Mouse (Mus musculus): ENCODE measurements around the gene Cyp26b1.

Gene Cyp26b1

DNA sequence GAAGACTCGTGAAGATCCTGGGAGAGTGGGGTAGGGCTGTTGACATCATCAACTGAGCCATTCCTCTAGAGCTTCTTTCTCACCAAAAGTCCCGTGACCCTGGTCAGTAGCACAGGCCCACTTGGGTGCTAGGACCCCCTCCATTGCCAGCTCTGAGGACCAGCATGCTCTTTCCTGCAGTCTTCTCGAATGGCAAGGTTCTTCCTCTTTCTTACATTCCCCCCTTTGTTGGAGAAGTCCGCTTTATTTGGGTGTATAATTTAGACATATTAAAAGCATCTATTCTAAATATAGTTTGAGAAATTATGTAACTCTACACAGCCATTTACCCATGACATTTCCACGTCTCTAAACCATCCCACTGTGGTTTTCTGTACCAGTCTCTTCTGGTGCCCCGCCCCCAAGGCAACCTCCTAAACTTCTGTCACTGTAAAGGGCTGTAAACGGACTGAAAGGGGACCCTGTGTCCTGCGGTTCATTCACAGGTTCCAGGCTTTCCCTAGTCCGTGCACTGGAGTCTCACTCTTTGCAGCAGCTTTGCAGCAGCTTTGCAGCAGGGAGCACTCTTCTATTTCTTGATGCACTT, 43.8 kb downstream of the Cyp26b1 start:
- no peak for DNase-seq

DNA sequence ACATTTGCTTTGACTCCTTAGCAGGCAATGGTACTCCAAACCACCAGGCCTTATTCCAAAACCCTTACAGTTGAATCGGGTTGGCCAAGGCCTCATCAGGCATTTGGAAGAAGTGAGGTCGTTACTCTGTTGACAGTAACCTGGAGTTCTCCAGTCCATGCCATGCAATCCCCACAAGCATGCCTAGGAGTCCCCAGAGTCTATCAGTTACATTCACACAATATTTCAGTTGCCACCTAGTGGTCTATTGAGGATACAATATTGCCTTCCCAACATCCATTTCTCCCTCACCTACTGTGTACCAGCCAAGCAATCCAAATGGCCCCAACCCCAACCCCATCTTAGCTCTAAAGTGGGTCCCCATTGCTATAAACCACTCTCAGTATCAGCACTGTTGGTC, 48.3 kb downstream of the Cyp26b1 start:
- no peak for DNase-seq

DNA sequence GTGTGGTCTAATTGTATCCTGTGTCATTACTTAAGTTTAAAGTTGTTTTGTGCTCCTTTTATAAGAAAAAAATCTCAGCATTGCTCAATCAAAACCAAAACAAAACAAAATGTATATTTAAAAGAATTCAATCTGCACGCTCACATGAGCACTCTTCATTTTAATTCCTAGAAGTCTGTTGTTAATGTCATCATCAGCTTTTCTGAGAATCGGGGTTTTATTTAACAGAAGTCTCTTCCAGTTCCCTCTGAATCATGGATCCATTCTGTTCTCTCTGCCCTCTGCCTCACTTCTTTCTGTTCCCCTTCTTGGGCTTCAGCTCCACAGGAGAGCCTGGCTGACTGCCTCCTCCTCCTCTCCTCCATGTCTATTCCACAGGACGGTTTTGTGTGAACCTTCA, 49.3 kb downstream of the Cyp26b1 start:
- DNase-seq: no peak

DNA sequence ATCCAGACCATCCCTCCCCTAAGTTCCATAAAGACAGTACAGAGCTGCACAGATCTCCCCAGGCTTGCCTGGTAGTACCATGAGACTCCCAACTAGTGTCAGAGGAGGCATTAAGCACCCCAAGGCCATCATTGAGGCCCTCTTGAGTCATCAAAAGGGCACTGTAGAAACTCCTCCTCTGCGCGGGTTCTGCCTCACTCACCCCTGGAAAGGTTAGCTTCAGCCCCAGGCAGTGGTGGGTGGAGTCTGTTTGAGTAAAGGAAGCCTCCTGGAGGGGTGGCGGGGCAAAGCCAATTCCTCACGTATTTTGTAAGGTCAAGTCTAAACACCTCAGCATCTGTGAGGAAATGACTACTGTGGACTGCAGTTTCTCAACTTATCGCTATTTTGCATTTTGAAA, 50.2 kb downstream of the Cyp26b1 start:
- DNase-seq: no peak

DNA sequence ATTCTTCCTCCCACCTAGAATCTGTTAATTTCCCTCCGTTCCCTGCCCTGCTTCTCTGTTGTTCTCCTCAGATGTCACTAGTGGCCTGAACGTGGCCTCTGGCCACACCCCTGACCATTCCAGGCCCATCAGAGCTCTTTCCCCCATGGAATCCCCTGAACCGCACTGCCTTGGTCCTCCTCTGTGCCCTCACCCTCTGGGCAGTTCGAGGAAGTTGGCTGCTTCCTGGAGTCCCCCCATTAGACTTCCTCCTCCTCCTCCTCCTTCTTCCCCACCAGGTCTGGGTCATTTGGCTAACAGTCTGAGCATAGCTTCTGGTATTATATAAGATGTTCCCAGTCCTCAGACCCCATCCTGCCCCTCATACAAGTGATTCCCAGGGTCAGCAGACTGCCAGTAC, 53.8 kb downstream of the Cyp26b1 start:
- DNase-seq: no peak

DNA sequence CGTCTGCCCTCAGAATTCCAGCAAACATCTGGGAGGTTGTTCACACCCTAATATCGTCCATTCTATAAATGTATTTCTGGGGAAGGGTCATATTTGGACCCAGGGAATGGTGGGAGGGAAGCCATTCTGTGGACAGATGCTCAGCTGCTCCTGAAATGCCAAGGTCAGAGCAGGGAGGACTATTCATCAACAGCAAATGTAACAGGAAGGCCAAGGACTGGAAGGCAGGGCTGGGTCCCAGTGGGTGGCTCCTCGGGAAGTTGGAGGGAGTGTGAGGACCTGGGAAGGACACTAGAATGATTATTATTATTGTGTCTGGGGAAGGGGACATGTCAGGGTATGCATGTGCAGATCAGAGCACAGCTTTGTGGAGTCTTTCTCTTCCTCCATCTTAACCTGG, 55.0 kb downstream of the Cyp26b1 start:
- DNase-seq: no peak

DNA sequence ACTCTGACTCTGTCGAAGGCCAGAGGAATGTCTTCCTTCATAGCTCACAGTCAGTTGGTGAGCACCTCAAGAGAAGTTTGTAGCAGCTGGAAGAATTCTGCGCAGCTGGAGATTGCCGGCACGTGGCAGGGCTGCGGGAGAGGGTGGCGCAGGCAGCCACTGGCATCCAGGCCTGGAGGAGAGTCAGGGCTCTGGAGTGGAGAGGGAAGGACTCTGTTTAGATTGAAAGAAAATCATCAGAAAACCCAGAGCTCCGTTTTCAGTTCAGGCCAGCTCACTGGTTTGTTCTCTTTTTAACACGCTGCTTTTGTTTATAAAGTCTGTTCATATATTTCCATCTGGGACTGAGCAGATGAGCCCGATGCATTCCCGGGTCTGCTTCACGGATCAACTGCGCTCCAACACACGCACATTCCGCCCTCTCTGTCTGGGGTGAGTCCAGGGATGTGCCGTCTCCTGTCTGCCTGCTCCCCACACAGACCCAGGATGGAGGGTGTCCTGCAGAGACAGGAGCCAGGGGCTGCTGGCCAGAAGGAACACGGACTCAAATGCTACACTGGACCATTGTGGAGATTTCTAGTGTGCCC, 56.0 kb downstream of the Cyp26b1 start:
- DNase-seq: no peak

DNA sequence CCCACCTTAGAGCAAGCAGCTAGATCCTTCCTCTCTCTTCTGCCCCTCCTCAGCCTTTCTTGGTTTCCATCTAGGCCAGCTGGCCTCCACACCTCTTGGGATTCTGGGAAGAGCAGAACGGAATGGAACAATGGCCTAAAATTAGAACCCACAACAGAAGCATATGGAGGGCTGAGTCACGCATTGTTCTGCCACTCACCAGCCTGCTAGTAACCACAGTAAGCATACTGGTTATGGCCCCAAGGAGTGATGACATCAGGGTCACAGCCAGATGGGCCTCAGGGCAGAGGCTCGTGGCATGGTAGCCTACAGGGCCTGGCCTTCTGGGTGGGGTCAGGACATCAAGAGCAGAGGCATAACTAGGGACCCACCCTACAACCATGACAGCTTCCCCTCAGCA, 58.8 kb downstream of the Cyp26b1 start:
- no peak for DNase-seq

DNA sequence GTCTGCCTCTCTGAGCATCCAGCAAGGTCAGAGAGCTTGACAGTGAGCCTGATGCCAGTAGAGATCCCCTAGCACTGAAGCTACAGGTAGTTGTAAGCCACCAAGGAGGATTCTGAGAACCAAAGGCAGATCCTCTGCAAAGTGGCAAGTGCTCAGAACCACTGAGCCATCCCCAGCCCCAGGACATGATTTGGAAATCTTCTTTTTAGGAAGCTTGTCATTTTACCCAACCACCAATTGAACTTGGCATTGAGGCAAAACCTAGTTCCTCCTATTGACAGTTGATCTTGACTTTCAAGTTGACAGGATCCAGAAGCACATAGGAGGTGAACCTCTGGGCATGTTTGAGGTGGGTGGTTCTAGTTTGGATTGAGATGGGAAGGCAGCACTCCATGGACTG, 63.8 kb downstream of the Cyp26b1 start:
- DNase-seq: no peak

DNA sequence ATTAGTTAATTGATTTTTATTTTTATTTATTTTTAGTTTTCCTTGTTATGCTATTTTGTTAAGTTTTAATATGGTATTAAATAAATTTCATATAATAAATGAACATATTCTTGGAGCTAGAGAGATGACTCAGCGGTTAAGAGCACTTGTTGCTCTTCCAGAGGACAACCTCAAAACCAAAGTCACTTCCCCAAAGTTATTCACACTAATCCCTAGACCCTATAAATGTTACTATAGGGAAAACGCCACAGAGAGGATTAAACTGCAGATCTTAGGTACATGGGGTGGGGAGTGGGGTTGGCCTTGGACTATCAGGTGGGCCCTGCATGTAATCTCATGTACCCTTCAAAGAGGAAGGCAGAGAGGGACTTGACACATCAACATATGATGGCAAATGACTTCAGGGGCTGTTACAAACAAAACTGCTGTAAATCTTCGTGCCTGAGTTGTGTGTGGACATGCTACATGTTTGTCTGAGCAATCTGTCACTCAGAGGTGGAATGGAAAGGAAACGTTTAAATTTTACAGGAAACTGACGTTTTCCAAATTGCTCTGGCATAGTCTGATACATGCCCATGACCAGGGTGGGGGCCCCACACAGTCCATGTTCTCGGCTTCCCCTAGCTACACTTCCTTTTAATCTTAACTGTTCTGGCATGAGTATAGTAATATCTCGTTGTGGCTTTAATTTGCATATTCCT, 68.7 kb downstream of the Cyp26b1 start:
- DNase-seq: no peak

Measured in kidney, postnatal 14 days (tissue).